Mouse (Mus musculus): Measurements from ENCODE around the gene 2210408I21Rik. TPM values are rescaled to one million over a fixed set of nuclear protein-coding genes. Genes with fewer than 3 reads are reported as not detected.
"Not testable (repeated sequence)": the region's sequence is repeated elsewhere in the genome, so short reads cannot be mapped to it uniquely, and the experiment has no call there.

The 2210408I21Rik gene
- 2.8 and 3.8 TPM in 2 replicates for polyA plus RNA-seq (2015; fragmentation: Nextera tagmentation; extraction: Ambion mirVana)

DNA sequence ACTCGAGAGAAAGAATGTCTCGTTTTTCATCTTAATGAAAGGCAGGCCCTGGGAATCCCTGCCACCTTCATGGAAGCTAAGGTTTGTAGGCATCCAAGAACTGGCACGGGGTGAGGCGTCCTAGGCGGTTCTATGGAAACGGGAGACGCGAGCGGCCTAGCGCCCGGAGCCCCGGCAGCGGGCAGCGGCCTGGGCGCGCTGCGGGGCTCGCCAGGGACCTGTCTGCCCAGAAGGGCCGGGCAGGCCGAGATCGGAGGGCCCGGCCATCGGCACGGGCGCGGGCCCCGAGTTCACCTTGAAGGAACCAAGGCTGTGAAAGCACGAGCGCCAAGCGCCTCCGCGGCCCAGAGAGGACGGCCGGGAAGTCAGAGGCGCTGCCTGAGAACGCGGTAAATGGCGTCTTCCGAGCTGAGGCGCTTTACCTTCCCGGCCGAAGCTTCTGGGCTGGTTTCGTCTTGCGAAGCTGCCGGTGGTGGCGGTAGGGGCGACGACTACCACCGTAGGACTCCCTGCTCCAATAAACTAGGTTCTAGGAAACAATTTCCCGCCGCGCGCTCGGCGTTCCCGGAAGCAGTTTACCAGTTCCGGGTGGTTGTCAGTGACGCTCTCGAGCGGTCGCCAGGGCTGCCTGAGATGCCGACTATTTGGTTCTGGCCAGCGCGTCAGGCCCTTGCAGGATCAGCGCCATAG is at the start of gene 2210408I21Rik, which contains the start of gene Slf1:
TSS of gene 2210408I21Rik (plus strand) at position 610 of the 690 bp plus-strand sequence.
TSS of gene Slf1 (minus strand) at position 543 of the 690 bp plus-strand sequence.
- Histone ChIP-seq H3K9me3 (replicated peaks) (no peaks in the 10 kb centered on the region), H3K9ac (peak within 1 kb of the TSS; percentile 93), H3K4me2 (peak within 1 kb of the TSS; percentile 73), H3K27ac (peak within 1 kb of the TSS; percentile 81), H3K36me3 (no peaks in the 10 kb centered on the region), H3K27me3 (no peaks in the 10 kb centered on the region), H3K4me3 (replicated peaks) (peak within 1 kb of the TSS; percentile 94), H3K4me1 (replicated peaks) (peaks cover 9% of the 10 kb centered on the region)
- DNase-seq (peak; percentile 78), ATAC-seq (ENCODE audit: low read depth) (peak; percentile 95)
- WGBS (ENCODE audit: insufficient replicate concordance): under 1% methylated on average over 65 of the region's 65 CpGs

GRCm38 (mm10) chr13:77092876-77093275 is 42.5 kb upstream of the 2210408I21Rik start:
- not testable (repeated sequence) for H3K4me3 ChIP-seq (replicated peaks); H3K27me3 ChIP-seq; H3K9ac ChIP-seq; DNase-seq; H3K4me1 ChIP-seq (replicated peaks); H3K4me2 ChIP-seq; H3K27ac ChIP-seq; ATAC-seq (ENCODE audit: low read depth); H3K9me3 ChIP-seq (replicated peaks)
- 91% methylated on average over 1 of the region's 1 CpGs for WGBS (ENCODE audit: insufficient replicate concordance)
- H3K36me3 ChIP-seq: peaks cover 11% of the 10 kb centered on the region; the same call in 1 of the 2 replicates

GRCm38 (mm10) chr13:77107734-77108133 is 27.6 kb upstream of the 2210408I21Rik start:
- Histone ChIP-seq H3K36me3 (peaks cover 12% of the 10 kb centered on the region), H3K27ac (no peak overlapping the region), H3K4me3 (replicated peaks) (no peak overlapping the region), H3K9me3 (replicated peaks) (no peaks in the 10 kb centered on the region), H3K4me1 (replicated peaks) (no peaks in the 10 kb centered on the region), H3K27me3 (no peaks in the 10 kb centered on the region), H3K4me2 (no peak overlapping the region), H3K9ac (no peak overlapping the region)
- DNase-seq (no peak), ATAC-seq (ENCODE audit: low read depth) (no peak)

GRCm38 (mm10) chr13:77118695-77119094 is 16.6 kb upstream of the 2210408I21Rik start:
- no peaks in the 10 kb centered on the region for H3K27me3 ChIP-seq
- WGBS (ENCODE audit: insufficient replicate concordance): 65% methylated on average over 4 of the region's 4 CpGs
- H3K36me3 ChIP-seq: peaks cover 9% of the 10 kb centered on the region
- H3K9me3 ChIP-seq (replicated peaks): no peaks in the 10 kb centered on the region
- H3K4me2 ChIP-seq: no peak overlapping the region
- DNase-seq (peak; percentile 10), ATAC-seq (ENCODE audit: low read depth) (peak; percentile 74)
- no peak overlapping the region for H3K27ac ChIP-seq
- no peak overlapping the region for H3K9ac ChIP-seq
- peaks cover 2% of the 10 kb centered on the region; the same call in 1 of the 2 replicates for H3K4me1 ChIP-seq (replicated peaks)
- no peak overlapping the region for H3K4me3 ChIP-seq (replicated peaks)

- ATAC-seq (ENCODE audit: low read depth) (no peak), DNase-seq (no peak)
- Histone ChIP-seq H3K4me2 (no peak overlapping the region), H3K36me3 (peaks cover 16% of the 10 kb centered on the region), H3K27ac (no peak overlapping the region), H3K9me3 (replicated peaks) (no peaks in the 10 kb centered on the region), H3K9ac (no peak overlapping the region), H3K4me3 (replicated peaks) (no peak overlapping the region), H3K27me3 (no peaks in the 10 kb centered on the region), H3K4me1 (replicated peaks) (0 out of 2 replicates have a peak, but pooled peaks cover 2% of the 10 kb centered on the region)
- WGBS (ENCODE audit: insufficient replicate concordance): 80% methylated on average over 3 of the region's 3 CpGs
Measured at GRCm38 (mm10) chr13:77125159-77125558, 10.2 kb upstream of the 2210408I21Rik start.

- H3K4me1 ChIP-seq (replicated peaks): peaks cover 5% of the 10 kb centered on the region; the same call in 1 of the 2 replicates
- no peaks in the 10 kb centered on the region for H3K27me3 ChIP-seq
- WGBS (ENCODE audit: insufficient replicate concordance): 74% methylated on average over 2 of the region's 2 CpGs
Measured at GRCm38 (mm10) chr13:77128240-77128639, 7.1 kb upstream of the 2210408I21Rik start.

GRCm38 (mm10) chr13:77131132-77131531 is 4.2 kb upstream of the 2210408I21Rik start:
- no peak overlapping the region for H3K4me2 ChIP-seq
- H3K9me3 ChIP-seq (replicated peaks): no peaks in the 10 kb centered on the region
- no peak overlapping the region for H3K9ac ChIP-seq
- H3K27me3 ChIP-seq: no peaks in the 10 kb centered on the region
- H3K36me3 ChIP-seq: no peaks in the 10 kb centered on the region
- H3K4me1 ChIP-seq (replicated peaks): peaks cover 7% of the 10 kb centered on the region
- 49% methylated on average over 2 of the region's 2 CpGs for WGBS (ENCODE audit: insufficient replicate concordance)
- DNase-seq (no peak), ATAC-seq (ENCODE audit: low read depth) (no peak)
- H3K4me3 ChIP-seq (replicated peaks): no peak overlapping the region
- no peak overlapping the region for H3K27ac ChIP-seq

More at GRCm38 (mm10) chr13:77128240-77128639, 7.1 kb upstream of the 2210408I21Rik start:
- Histone ChIP-seq H3K4me2 (no peak overlapping the region), H3K36me3 (peaks cover 14% of the 10 kb centered on the region), H3K27ac (no peak overlapping the region), H3K9me3 (replicated peaks) (no peaks in the 10 kb centered on the region), H3K4me3 (replicated peaks) (no peak overlapping the region), H3K9ac (no peak overlapping the region)
- ATAC-seq (ENCODE audit: low read depth) (no peak), DNase-seq (no peak)

GRCm38 (mm10) chr13:77135621-77135981 is 261 bp downstream of the 2210408I21Rik start:
- under 1% methylated on average over 11 of the region's 11 CpGs for WGBS (ENCODE audit: insufficient replicate concordance)
- no peaks in the 10 kb centered on the region for H3K27me3 ChIP-seq
- peak overlapping the region; percentile 94 for H3K4me3 ChIP-seq (replicated peaks)
- peak overlapping the region; percentile 73 for H3K4me2 ChIP-seq
- ATAC-seq (ENCODE audit: low read depth): peak; percentile 57
- H3K4me1 ChIP-seq (replicated peaks): peaks cover 9% of the 10 kb centered on the region
- no peak for DNase-seq
- no peaks in the 10 kb centered on the region for H3K36me3 ChIP-seq
- no peaks in the 10 kb centered on the region for H3K9me3 ChIP-seq (replicated peaks)
- peak overlapping the region; percentile 43; the same call in 1 of the 2 replicates for H3K27ac ChIP-seq
- H3K9ac ChIP-seq: peak overlapping the region; percentile 93

DNA sequence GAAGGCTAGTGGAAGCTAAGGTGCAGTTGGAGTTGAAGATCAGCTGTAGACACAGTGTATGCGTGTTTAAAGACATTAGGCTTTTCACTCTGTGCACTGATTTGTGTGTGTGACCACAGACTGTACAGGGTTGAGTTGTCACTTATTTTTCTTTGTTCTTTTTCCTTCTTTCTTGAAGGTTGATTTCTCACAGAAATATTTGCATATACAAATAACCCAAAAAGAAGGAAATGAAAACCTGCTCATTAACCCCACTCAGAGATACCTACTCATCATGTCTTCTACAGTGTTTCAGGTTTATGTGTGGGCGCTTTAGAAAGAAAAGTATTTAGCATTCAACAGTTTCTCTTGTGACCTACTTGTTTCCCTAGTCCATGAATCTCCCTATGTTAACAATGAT is 5.5 kb downstream of the 2210408I21Rik start:
- Histone ChIP-seq H3K27ac (no peak overlapping the region), H3K9ac (no peak overlapping the region), H3K4me3 (replicated peaks) (no peak overlapping the region), H3K4me1 (replicated peaks) (peaks cover 5% of the 10 kb centered on the region), H3K27me3 (no peaks in the 10 kb centered on the region), H3K4me2 (no peak overlapping the region), H3K9me3 (replicated peaks) (no peaks in the 10 kb centered on the region), H3K36me3 (no peaks in the 10 kb centered on the region)
- DNase-seq: no peak
- 54% methylated on average over 2 of the region's 2 CpGs for WGBS (ENCODE audit: insufficient replicate concordance)
- ATAC-seq (ENCODE audit: low read depth): no peak

GRCm38 (mm10) chr13:77177931-77178330 is 42.6 kb downstream of the 2210408I21Rik start:
- Histone ChIP-seq H3K9me3 (replicated peaks) (no peaks in the 10 kb centered on the region), H3K4me3 (replicated peaks) (no peak overlapping the region), H3K27me3 (no peaks in the 10 kb centered on the region), H3K9ac (no peak overlapping the region), H3K27ac (no peak overlapping the region), H3K4me1 (replicated peaks) (no peaks in the 10 kb centered on the region), H3K36me3 (no peaks in the 10 kb centered on the region), H3K4me2 (no peak overlapping the region)
- no peak for ATAC-seq (ENCODE audit: low read depth)
- no peak for DNase-seq

- Histone ChIP-seq H3K27me3 (no peaks in the 10 kb centered on the region), H3K27ac (no peak overlapping the region), H3K9ac (no peak overlapping the region), H3K4me1 (replicated peaks) (no peaks in the 10 kb centered on the region), H3K36me3 (no peaks in the 10 kb centered on the region), H3K4me2 (no peak overlapping the region), H3K4me3 (replicated peaks) (no peak overlapping the region), H3K9me3 (replicated peaks) (no peaks in the 10 kb centered on the region)
- DNase-seq (no peak), ATAC-seq (ENCODE audit: low read depth) (no peak)
- WGBS (ENCODE audit: insufficient replicate concordance): 75% methylated on average over 8 of the region's 8 CpGs
Measured at GRCm38 (mm10) chr13:77190606-77191005, 55.3 kb downstream of the 2210408I21Rik start.

GRCm38 (mm10) chr13:77192201-77192600 is 56.9 kb downstream of the 2210408I21Rik start:
- no peak overlapping the region for H3K4me3 ChIP-seq (replicated peaks)
- H3K27me3 ChIP-seq: no peaks in the 10 kb centered on the region
- ATAC-seq (ENCODE audit: low read depth) (no peak), DNase-seq (no peak)
- 64% methylated on average over 2 of the region's 2 CpGs for WGBS (ENCODE audit: insufficient replicate concordance)
- H3K27ac ChIP-seq: no peak overlapping the region
- H3K9ac ChIP-seq: no peak overlapping the region
- no peaks in the 10 kb centered on the region for H3K36me3 ChIP-seq
- H3K4me1 ChIP-seq (replicated peaks): no peaks in the 10 kb centered on the region
- H3K4me2 ChIP-seq: no peak overlapping the region
- no peaks in the 10 kb centered on the region for H3K9me3 ChIP-seq (replicated peaks)

Data from liver, embryonic 13.5 days (tissue).